Comparison of ENCODE assay signal across 13 mouse cellular contexts in genomic region chr10:18337725-18338124, GRCm38 (mm10).
"Had no signal": no experiment of that assay in that cellular context is flagged by ENCODE, and none has a peak within 500 bp of the region (broad histone marks: within the 10 kb centered on the region; RNA-seq: fewer than 3 reads in every experiment).

No protein-coding gene starts in this region.

- H3K4me1 ChIP-seq: liver, embryonic 13.5 days had no signal

- H3K4me2 ChIP-seq: limb, embryonic 12.5 days; limb, embryonic 15.5 days; liver, embryonic 13.5 days; midbrain, embryonic 11.5 days had no signal

- H3K27ac ChIP-seq: limb, embryonic 12.5 days; limb, embryonic 15.5 days; liver, embryonic 13.5 days had no signal

- H3K36me3 ChIP-seq: limb, embryonic 12.5 days; limb, embryonic 15.5 days; liver, embryonic 13.5 days had no signal

- H3K9ac ChIP-seq: limb, embryonic 12.5 days; limb, embryonic 15.5 days; liver, embryonic 13.5 days had no signal

- H3K27me3 ChIP-seq: limb, embryonic 12.5 days; limb, embryonic 15.5 days; liver, embryonic 13.5 days had no signal

- H3K4me3 ChIP-seq: limb, embryonic 12.5 days; limb, embryonic 15.5 days; liver, embryonic 13.5 days had no signal

- H3K9me3 ChIP-seq: limb, embryonic 12.5 days; limb, embryonic 15.5 days; liver, embryonic 13.5 days had no signal

- DNase-seq: kidney, postnatal 14 days; kidney, postnatal 4 days; left cerebral cortex, postnatal 4 days; liver, embryonic 13.5 days; lung, adult 2 months; lung, postnatal 14 days; lung, postnatal 4 days; midbrain, embryonic 14.5 days; thymus, adult 18-20 months; thymus, postnatal 4 days had no signal
